Mouse (Mus musculus): ENCODE results near the gene Shroom4.

Shroom4 gene

GRCm38 (mm10) chrX:6495456-6495855 lies 95.8 kb downstream of the Shroom4 start:
- in situ Hi-C loops (cut with MboI, MseI): no loop called here

GRCm38 (mm10) chrX:6496374-6496773 lies 96.7 kb downstream of the Shroom4 start:
- in situ Hi-C loops (cut with MboI, MseI): no loop called here

- in situ Hi-C loops (cut with MboI, MseI): no loop called here
Observed at GRCm38 (mm10) chrX:6501850-6502249, 102.2 kb downstream of the Shroom4 start.

- in situ Hi-C loops (cut with MboI, MseI): no loop called here
Observed at GRCm38 (mm10) chrX:6517217-6517616, 117.6 kb downstream of the Shroom4 start.

- in situ Hi-C loops (cut with MboI, MseI): no loop called here
Observed at GRCm38 (mm10) chrX:6518421-6518820, 118.8 kb downstream of the Shroom4 start.

- in situ Hi-C loops (cut with MboI, MseI): no loop called here
Observed at GRCm38 (mm10) chrX:6522935-6523334, 123.3 kb downstream of the Shroom4 start.

- in situ Hi-C loops (cut with MboI, MseI): no loop called here
Observed at GRCm38 (mm10) chrX:6536636-6537035, 137.0 kb downstream of the Shroom4 start.

GRCm38 (mm10) chrX:6537689-6538088 lies 138.0 kb downstream of the Shroom4 start:
- in situ Hi-C loops (cut with MboI, MseI): no loop called here

- in situ Hi-C loops (cut with MboI, MseI): no loop called here
Observed at GRCm38 (mm10) chrX:6565066-6565465, 165.4 kb downstream of the Shroom4 start.

GRCm38 (mm10) chrX:6574511-6574910 lies 174.9 kb downstream of the Shroom4 start:
- in situ Hi-C loops (cut with MboI, MseI): no loop called here

GRCm38 (mm10) chrX:6577001-6577400 lies 177.3 kb downstream of the Shroom4 start:
- in situ Hi-C loops (cut with MboI, MseI): no loop called here

GRCm38 (mm10) chrX:6580671-6581070 lies 181.0 kb downstream of the Shroom4 start:
- in situ Hi-C loops (cut with MboI, MseI): no loop called here

GRCm38 (mm10) chrX:6581181-6581580 lies 181.5 kb downstream of the Shroom4 start:
- in situ Hi-C loops (cut with MboI, MseI): no loop called here

- in situ Hi-C loops (cut with MboI, MseI): no loop called here
Observed at GRCm38 (mm10) chrX:6582646-6583045, 183.0 kb downstream of the Shroom4 start.

GRCm38 (mm10) chrX:6594183-6594582 lies 194.5 kb downstream of the Shroom4 start:
- in situ Hi-C loops (cut with MboI, MseI): no loop called here

- in situ Hi-C loops (cut with MboI, MseI): no loop called here
Observed at GRCm38 (mm10) chrX:6654024-6654423, 254.4 kb downstream of the Shroom4 start.

GRCm38 (mm10) chrX:6658820-6659324 lies 259.2 kb downstream of the Shroom4 start:
- in situ Hi-C loops (cut with MboI, MseI): loop anchor here (5.0 kb wide), 1 partner anchor 258 kb away; no protein-coding TSS in a partner anchor

All from regulatory T cell (primary cell).